Mouse (Mus musculus) spleen, adult 2 months (tissue): ENCODE measurements around the gene Dsn1.

Experiments
- CTCF ChIP-seq: fragments of 200-500 bp; IDR thresholded peaks from 2 replicates; pipeline ENCODE4 v1.5.1; 2011; ENCODE audit warnings: mild to moderate bottlenecking, inconsistent platforms; ENCODE audit not compliant: insufficient read depth, insufficient read length, insufficient replicate concordance; ENCODE audit errors: extremely low read depth
- POLR2A ChIP-seq: fragments of 200-500 bp; IDR thresholded peaks from 2 replicates; pipeline ENCODE4 v1.6.1; 2011; ENCODE audit warnings: low read depth, low read length, inconsistent platforms

- TF ChIP-seq POLR2A = no peak
- no peak for TF ChIP-seq CTCF
Observed at GRCm38 (mm10) chr2:157053787-157054186, 46.8 kb upstream of the Dsn1 start.
